Mouse (Mus musculus): ENCODE measurements at regions not wholly inside any gene's neighbourhood (a gene's known extent, or its start where the extent isn't known, plus 50 kb on each side); places are given as distances from the start of the nearest gene placed in this dataset.

GRCm38 (mm10) chr13:37559706-37560313 lies 214.8 kb downstream of the Ly86 start:
- Histone ChIP-seq H3K36me3 (no peaks in the 10 kb centered on the region), H3K9ac (replicated peaks) (no peak overlapping the region), H3K27me3 (peaks cover 23% of the 10 kb centered on the region), H3K27ac (replicated peaks) (no peak overlapping the region), H3K4me2 (replicated peaks) (no peak overlapping the region), H3K4me3 (no peak overlapping the region), H3K9me3 (no peaks in the 10 kb centered on the region), H3K4me1 (peaks cover 22% of the 10 kb centered on the region)
- WGBS = 74% methylated on average over 7 of the region's 7 CpGs
- ATAC-seq (ENCODE audit: low FRiP score, low read depth) = no peak

DNA sequence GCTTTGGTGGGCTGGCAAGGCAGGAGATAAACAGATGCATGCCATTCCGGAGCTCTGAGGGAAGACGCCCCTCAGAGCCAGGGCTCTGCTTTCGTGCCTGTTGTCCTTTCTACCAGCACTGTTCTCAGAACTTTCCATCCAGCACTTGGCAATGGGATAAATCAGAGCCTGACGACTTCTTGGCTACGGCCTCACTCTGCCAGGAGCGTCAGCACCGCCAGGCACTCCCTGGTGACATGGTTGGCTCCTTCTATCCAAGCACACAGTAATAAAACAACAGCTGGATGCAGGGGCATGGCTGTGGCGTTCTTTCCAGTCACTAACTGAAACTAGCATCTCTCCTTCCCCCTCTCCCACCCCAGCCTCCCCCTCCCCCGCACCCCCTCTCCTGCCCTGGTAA lies 215.4 kb downstream of the Ly86 start:
- Histone ChIP-seq H3K36me3 (no peaks in the 10 kb centered on the region), H3K4me2 (replicated peaks) (no peak overlapping the region), H3K9me3 (no peaks in the 10 kb centered on the region), H3K9ac (replicated peaks) (no peak overlapping the region), H3K4me1 (peaks cover 22% of the 10 kb centered on the region), H3K4me3 (no peak overlapping the region), H3K27me3 (peaks cover 23% of the 10 kb centered on the region), H3K27ac (replicated peaks) (no peak overlapping the region)
- WGBS = 56% methylated on average over 8 of the region's 9 CpGs
- ATAC-seq (ENCODE audit: low FRiP score, low read depth) = no peak

DNA sequence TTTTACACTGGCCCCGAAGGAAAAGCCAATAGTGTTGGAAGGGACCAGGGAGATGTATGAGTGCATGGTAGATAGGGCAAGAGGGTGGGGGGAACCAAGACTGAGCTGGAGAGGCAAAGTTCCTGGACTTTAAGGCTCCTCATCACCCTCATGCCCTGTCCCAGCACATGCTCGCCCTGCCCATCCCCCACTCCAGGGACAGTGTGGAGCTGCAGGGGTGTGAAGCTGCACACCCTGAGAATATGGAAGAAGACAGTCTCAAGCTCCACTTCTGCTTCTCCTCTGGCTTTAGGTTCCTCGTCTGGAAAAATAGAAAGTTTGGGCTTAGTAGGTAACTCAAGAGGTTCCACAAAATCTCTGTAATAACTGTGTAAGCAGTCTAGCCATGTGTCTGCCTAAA lies 215.8 kb downstream of the Ly86 start:
- ATAC-seq (ENCODE audit: low FRiP score, low read depth) = no peak

DNA sequence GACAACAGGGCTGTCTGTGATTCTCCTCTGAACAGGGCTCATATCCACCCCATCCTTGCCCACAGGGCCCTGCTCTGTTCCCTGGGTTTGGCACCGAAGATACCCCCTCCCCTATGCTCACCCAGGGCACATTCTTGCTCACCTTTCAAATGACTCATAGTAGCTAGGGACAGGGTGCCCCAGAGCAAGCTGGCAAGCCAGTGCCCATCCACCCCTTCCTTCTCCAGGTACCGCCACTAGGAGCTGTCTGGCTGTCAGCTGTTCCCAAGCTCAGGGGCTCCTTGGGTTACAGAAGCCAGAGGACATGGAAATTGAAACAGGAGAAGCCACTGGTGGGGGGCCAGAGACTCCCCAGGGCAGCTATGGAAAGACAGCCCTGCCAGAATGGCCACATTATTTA lies 216.4 kb downstream of the Ly86 start:
- WGBS = 52% methylated on average over 2 of the region's 2 CpGs
- no peak overlapping the region for H3K27ac ChIP-seq (replicated peaks)
- H3K4me2 ChIP-seq (replicated peaks) = no peak overlapping the region
- ATAC-seq (ENCODE audit: low FRiP score, low read depth) = no peak
- no peaks in the 10 kb centered on the region for H3K9me3 ChIP-seq
- peaks cover 23% of the 10 kb centered on the region for H3K27me3 ChIP-seq
- H3K9ac ChIP-seq (replicated peaks) = no peak overlapping the region
- no peaks in the 10 kb centered on the region for H3K36me3 ChIP-seq
- H3K4me3 ChIP-seq = no peak overlapping the region
- H3K4me1 ChIP-seq = peaks cover 22% of the 10 kb centered on the region

More for the DNA sequence above, 215.8 kb downstream of the Ly86 start:
- no peak overlapping the region for H3K4me2 ChIP-seq (replicated peaks)
- H3K27me3 ChIP-seq = peaks cover 23% of the 10 kb centered on the region
- H3K9me3 ChIP-seq = no peaks in the 10 kb centered on the region
- H3K27ac ChIP-seq (replicated peaks) = no peak overlapping the region
- no peak overlapping the region for H3K9ac ChIP-seq (replicated peaks)
- peaks cover 22% of the 10 kb centered on the region for H3K4me1 ChIP-seq
- no peak overlapping the region for H3K4me3 ChIP-seq
- WGBS = 49% methylated on average over 3 of the region's 3 CpGs
- H3K36me3 ChIP-seq = no peaks in the 10 kb centered on the region

GRCm38 (mm10) chr13:37562141-37562540 lies 216.1 kb upstream of the Rreb1 start:
- Histone ChIP-seq H3K4me1 (peaks cover 22% of the 10 kb centered on the region), H3K4me3 (no peak overlapping the region), H3K4me2 (replicated peaks) (no peak overlapping the region), H3K9me3 (no peaks in the 10 kb centered on the region), H3K9ac (replicated peaks) (no peak overlapping the region), H3K27me3 (peaks cover 21% of the 10 kb centered on the region), H3K27ac (replicated peaks) (no peak overlapping the region), H3K36me3 (no peaks in the 10 kb centered on the region)
- no peak for ATAC-seq (ENCODE audit: low FRiP score, low read depth)
- 46% methylated on average over 9 of the region's 9 CpGs for WGBS

- Histone ChIP-seq H3K9me3 (no peaks in the 10 kb centered on the region), H3K27ac (replicated peaks) (no peak overlapping the region), H3K4me1 (peaks cover 22% of the 10 kb centered on the region), H3K4me2 (replicated peaks) (no peak overlapping the region), H3K4me3 (no peak overlapping the region), H3K9ac (replicated peaks) (no peak overlapping the region), H3K36me3 (no peaks in the 10 kb centered on the region), H3K27me3 (peaks cover 16% of the 10 kb centered on the region)
- 49% methylated on average over 5 of the region's 5 CpGs for WGBS
- no peak for ATAC-seq (ENCODE audit: low FRiP score, low read depth)
Measured at GRCm38 (mm10) chr13:37562652-37563051, 215.5 kb upstream of the Rreb1 start.

DNA sequence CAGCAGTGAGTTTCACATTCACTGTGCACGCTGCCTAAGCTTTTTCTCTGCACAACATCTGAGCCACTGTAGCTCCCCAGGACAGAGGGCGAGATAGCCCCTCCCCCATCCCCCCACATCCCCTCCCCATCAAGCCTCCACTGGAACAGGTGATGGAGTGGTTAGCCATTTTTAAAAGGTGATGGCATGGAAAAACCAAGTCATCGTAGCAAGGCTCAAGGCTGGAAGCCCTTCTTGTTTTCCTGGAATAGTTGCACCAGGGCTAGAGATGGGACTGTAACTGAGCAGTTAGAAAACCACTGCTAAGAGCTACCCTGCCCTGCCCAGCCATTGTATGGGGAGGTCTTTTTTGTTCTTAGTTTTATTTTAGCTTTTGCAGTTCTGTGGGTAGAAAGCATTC lies 209.1 kb upstream of the Rreb1 start:
- ATAC-seq (ENCODE audit: low FRiP score, low read depth) = no peak
- WGBS = 73% methylated on average over 3 of the region's 3 CpGs
- no peaks in the 10 kb centered on the region for H3K36me3 ChIP-seq
- H3K27me3 ChIP-seq = no peaks in the 10 kb centered on the region
- H3K4me2 ChIP-seq (replicated peaks) = no peak overlapping the region
- H3K9ac ChIP-seq (replicated peaks) = no peak overlapping the region
- H3K4me1 ChIP-seq = no peaks in the 10 kb centered on the region
- no peak overlapping the region for H3K4me3 ChIP-seq
- no peak overlapping the region for H3K27ac ChIP-seq (replicated peaks)
- H3K9me3 ChIP-seq = no peaks in the 10 kb centered on the region

GRCm38 (mm10) chr13:37569486-37569885 lies 208.7 kb upstream of the Rreb1 start:
- no peaks in the 10 kb centered on the region for H3K4me1 ChIP-seq

GRCm38 (mm10) chr13:37572983-37573382 lies 205.2 kb upstream of the Rreb1 start:
- Histone ChIP-seq H3K4me2 (replicated peaks) (no peak overlapping the region), H3K4me3 (no peak overlapping the region), H3K4me1 (no peaks in the 10 kb centered on the region), H3K9me3 (no peaks in the 10 kb centered on the region), H3K27me3 (no peaks in the 10 kb centered on the region), H3K27ac (replicated peaks) (no peak overlapping the region), H3K9ac (replicated peaks) (no peak overlapping the region), H3K36me3 (no peaks in the 10 kb centered on the region)
- ATAC-seq (ENCODE audit: low FRiP score, low read depth) = no peak
- 58% methylated on average over 3 of the region's 3 CpGs for WGBS

More at GRCm38 (mm10) chr13:37569486-37569885, 208.7 kb upstream of the Rreb1 start:
- Histone ChIP-seq H3K4me3 (no peak overlapping the region), H3K9ac (replicated peaks) (no peak overlapping the region), H3K4me2 (replicated peaks) (no peak overlapping the region), H3K27me3 (no peaks in the 10 kb centered on the region), H3K36me3 (no peaks in the 10 kb centered on the region), H3K9me3 (no peaks in the 10 kb centered on the region), H3K27ac (replicated peaks) (no peak overlapping the region)
- no peak for ATAC-seq (ENCODE audit: low FRiP score, low read depth)
- 88% methylated on average over 3 of the region's 3 CpGs for WGBS

- WGBS = 90% methylated on average over 10 of the region's 10 CpGs
- H3K4me1 ChIP-seq = peaks cover 5% of the 10 kb centered on the region; the same call in 1 of the 2 replicates
- no peak overlapping the region for H3K9ac ChIP-seq (replicated peaks)
- H3K27me3 ChIP-seq = no peaks in the 10 kb centered on the region
- H3K36me3 ChIP-seq = no peaks in the 10 kb centered on the region
- ATAC-seq (ENCODE audit: low FRiP score, low read depth) = no peak
- no peak overlapping the region for H3K4me3 ChIP-seq
- no peaks in the 10 kb centered on the region for H3K9me3 ChIP-seq
- H3K27ac ChIP-seq (replicated peaks) = no peak overlapping the region
- no peak overlapping the region for H3K4me2 ChIP-seq (replicated peaks)
Measured at GRCm38 (mm10) chr13:37579231-37579630, 199.0 kb upstream of the Rreb1 start.

GRCm38 (mm10) chr13:37579775-37580174 lies 198.4 kb upstream of the Rreb1 start:
- H3K4me3 ChIP-seq = no peak overlapping the region
- ATAC-seq (ENCODE audit: low FRiP score, low read depth) = peak; percentile 87
- peak overlapping the region; percentile 21 for H3K4me2 ChIP-seq (replicated peaks)
- H3K9ac ChIP-seq (replicated peaks) = 0 out of 2 replicates have a peak overlapping the region, but pooled peaks have one; percentile 32
- no peaks in the 10 kb centered on the region for H3K27me3 ChIP-seq
- peaks cover 5% of the 10 kb centered on the region; the same call in 1 of the 2 replicates for H3K4me1 ChIP-seq
- no peaks in the 10 kb centered on the region for H3K36me3 ChIP-seq
- peak overlapping the region; percentile 65 for H3K27ac ChIP-seq (replicated peaks)
- no peaks in the 10 kb centered on the region for H3K9me3 ChIP-seq
- 23% methylated on average over 11 of the region's 11 CpGs for WGBS

DNA sequence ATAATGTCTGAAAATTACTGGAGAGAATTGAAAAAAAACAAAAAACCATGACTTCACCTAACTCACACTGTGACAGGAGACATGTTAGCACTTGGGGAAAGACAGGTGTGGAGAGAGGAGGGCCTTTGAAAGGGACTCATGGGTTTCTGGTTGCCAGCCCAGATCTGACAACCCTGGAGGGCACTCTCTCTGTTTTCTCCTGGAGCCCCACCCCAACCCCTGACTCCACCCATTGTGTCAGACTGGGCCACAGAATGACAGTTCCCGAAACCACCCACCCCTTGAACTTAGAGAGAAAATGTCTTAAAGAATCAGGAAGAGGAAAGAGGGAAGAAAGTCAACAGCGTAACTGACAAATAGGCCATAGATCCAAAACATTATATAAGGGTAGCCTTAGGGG lies 197.4 kb upstream of the Rreb1 start:
- H3K4me2 ChIP-seq (replicated peaks) = no peak overlapping the region
- H3K27ac ChIP-seq (replicated peaks) = no peak overlapping the region
- H3K27me3 ChIP-seq = no peaks in the 10 kb centered on the region
- WGBS = 88% methylated on average over 2 of the region's 2 CpGs
- H3K9ac ChIP-seq (replicated peaks) = no peak overlapping the region
- H3K4me3 ChIP-seq = no peak overlapping the region
- no peaks in the 10 kb centered on the region for H3K36me3 ChIP-seq
- no peak for ATAC-seq (ENCODE audit: low FRiP score, low read depth)
- H3K9me3 ChIP-seq = no peaks in the 10 kb centered on the region
- H3K4me1 ChIP-seq = peaks cover 5% of the 10 kb centered on the region; the same call in 1 of the 2 replicates

- H3K4me2 ChIP-seq (replicated peaks) = no peak overlapping the region
- no peak overlapping the region for H3K4me3 ChIP-seq
- no peaks in the 10 kb centered on the region for H3K27me3 ChIP-seq
- H3K4me1 ChIP-seq = peaks cover 5% of the 10 kb centered on the region; the same call in 1 of the 2 replicates
- H3K27ac ChIP-seq (replicated peaks) = no peak overlapping the region
- WGBS = 54% methylated on average over 6 of the region's 6 CpGs
- no peaks in the 10 kb centered on the region for H3K36me3 ChIP-seq
- no peak for ATAC-seq (ENCODE audit: low FRiP score, low read depth)
- no peaks in the 10 kb centered on the region for H3K9me3 ChIP-seq
- no peak overlapping the region for H3K9ac ChIP-seq (replicated peaks)
Measured at GRCm38 (mm10) chr13:37581374-37581773, 196.8 kb upstream of the Rreb1 start.
